Mouse (Mus musculus): ENCODE data around the gene Fhit.

DNA sequence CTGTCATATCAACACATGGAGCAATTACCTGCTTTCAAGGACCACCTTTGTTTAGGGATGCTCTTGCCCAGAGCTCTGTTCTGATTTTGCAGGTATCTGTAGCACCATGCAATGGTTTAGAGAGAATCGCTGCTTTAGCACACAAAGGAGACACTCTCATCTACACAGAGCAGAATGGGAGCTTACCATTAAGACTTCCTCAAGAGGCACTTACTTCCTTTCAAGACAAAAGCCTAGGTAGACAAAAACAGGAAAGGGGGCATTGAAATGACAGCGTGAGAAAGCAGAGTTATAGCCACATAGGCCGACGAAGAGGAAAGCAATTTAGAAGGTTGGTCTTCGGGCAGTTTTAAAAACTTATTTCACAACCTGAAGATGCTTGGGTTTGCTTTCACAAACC lies 872.8 kb downstream of the Fhit start:
- TF ChIP-seq CTCF (IDR thresholded peaks at IDR 0.05; ENCODE audit: borderline replicate concordance, extremely low read depth, insufficient read depth, insufficient read length) (no peak), POLR2A (IDR thresholded peaks at IDR 0.05; ENCODE audit: borderline replicate concordance, extremely low read depth, insufficient read depth, insufficient read length, poor library complexity, severe bottlenecking) (no peak)
